Mouse (Mus musculus): ENCODE data around the gene Fsd2.

Fsd2 gene

GRCm38 (mm10) chr7:81571941-81572441 is 5.2 kb upstream of the Fsd2 start:
- DNase-seq (ENCODE audit: low spot score in 2 of 2): no peak

DNA sequence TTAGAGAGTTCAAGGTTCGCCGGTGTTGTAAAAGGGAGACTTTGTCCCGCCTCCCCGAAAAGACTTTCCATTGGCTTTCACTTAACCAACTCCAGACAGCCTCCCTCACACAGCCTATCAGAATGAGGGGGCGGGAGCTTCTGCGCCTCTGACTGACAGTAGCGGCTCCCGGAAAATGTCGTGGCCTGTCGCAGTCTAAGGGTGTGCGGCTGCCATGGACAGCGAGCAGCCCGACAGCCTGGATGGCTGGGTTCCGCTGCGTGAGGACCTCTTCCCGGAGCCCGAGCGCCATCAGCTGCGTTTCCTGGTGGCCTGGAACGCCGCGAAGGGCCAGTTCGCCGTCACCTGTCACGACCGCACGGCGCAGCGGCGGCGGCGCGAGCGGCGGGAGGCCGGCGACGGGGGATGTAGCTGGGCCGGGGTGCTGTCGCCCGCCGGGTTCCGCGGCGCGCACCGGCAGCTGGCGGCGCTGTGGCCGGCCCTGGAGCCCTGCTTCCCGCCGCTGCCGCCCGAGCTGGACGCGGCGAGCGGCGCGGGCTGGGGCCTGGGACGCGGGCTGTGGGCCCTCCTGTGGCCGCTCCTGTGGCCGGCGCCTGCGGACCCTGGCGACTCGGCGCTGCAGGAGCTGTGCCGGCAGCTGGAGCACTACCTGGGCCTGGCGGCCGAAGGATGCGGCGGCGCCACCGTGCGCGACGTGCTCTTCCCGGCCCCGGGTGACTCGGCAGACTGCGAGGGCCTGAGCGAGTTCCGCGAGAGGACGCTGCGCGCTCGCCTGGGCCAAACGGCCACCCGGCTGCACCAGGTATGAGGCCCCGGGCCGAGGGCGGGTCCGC is 4.6 kb upstream of the Fsd2 start, which contains the start of gene Whamm:
Gene Whamm, plus strand, starts transcription at position 159 of the 833 bp plus-strand sequence.
- DNase-seq (ENCODE audit: low spot score in 2 of 2): peak; percentile 85 to 89

GRCm38 (mm10) chr7:81570752-81571107 is 4.0 kb upstream of the Fsd2 start:
- no peak for DNase-seq (ENCODE audit: low spot score in 2 of 2)

- no peak for DNase-seq (ENCODE audit: low spot score in 2 of 2)
These were observed 3.5 kb upstream of the Fsd2 start for GRCm38 (mm10) chr7:81570271-81570670.

DNA sequence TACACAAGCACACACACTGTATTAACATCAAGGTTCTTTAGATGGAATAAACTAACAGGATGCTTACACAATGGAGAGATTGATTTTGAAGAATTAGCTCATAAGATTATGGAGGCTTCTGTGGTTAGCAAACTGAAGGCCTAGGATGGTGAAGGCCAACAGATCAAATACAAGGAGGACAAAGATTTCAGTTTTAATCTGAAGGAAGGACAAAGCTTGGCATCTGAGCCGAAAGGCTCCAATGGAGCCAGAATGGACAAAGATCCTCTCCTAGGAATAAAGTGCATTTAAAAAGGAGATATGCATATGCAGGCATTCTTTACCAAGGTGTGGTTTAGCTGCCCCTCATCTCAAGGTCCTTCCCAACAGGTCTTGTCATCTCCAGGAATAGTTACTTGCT is 3.1 kb upstream of the Fsd2 start:
- DNase-seq (ENCODE audit: low spot score in 2 of 2): no peak

DNA sequence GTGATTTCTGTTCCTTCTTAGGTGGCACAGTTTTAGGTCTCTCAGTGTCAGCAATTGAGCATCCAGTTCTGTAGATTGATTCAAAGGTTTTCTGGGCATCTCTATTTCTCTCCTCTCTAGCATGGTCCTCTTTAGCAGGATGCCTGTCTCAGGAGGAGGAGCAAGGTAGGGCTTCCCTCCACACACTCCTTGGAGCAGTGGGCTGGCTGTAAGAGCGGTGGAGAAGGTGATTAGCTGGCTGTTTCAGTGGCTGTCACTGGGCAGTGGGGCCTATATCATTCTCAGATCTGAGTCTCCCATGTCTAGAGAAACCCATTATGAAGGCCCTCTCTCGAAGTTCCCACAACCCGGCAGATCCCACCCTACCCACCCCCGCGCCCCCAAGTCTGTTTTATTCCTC is 652 bp upstream of the Fsd2 start:
- DNase-seq (ENCODE audit: low spot score in 2 of 2): no peak

- DNase-seq (ENCODE audit: low spot score in 2 of 2): no peak
These were observed 412 bp downstream of the Fsd2 start for GRCm38 (mm10) chr7:81566332-81566731.

- no peak for DNase-seq (ENCODE audit: low spot score in 2 of 2)
These were observed 1.2 kb downstream of the Fsd2 start for GRCm38 (mm10) chr7:81565381-81566055.

GRCm38 (mm10) chr7:81564766-81565165 is 2.0 kb downstream of the Fsd2 start:
- no peak for DNase-seq (ENCODE audit: low spot score in 2 of 2)

- DNase-seq (ENCODE audit: low spot score in 2 of 2): no peak
These were observed 3.2 kb downstream of the Fsd2 start for GRCm38 (mm10) chr7:81563506-81564015.

- DNase-seq (ENCODE audit: low spot score in 2 of 2): no peak
These were observed 5.5 kb downstream of the Fsd2 start for GRCm38 (mm10) chr7:81561211-81561610.

DNA sequence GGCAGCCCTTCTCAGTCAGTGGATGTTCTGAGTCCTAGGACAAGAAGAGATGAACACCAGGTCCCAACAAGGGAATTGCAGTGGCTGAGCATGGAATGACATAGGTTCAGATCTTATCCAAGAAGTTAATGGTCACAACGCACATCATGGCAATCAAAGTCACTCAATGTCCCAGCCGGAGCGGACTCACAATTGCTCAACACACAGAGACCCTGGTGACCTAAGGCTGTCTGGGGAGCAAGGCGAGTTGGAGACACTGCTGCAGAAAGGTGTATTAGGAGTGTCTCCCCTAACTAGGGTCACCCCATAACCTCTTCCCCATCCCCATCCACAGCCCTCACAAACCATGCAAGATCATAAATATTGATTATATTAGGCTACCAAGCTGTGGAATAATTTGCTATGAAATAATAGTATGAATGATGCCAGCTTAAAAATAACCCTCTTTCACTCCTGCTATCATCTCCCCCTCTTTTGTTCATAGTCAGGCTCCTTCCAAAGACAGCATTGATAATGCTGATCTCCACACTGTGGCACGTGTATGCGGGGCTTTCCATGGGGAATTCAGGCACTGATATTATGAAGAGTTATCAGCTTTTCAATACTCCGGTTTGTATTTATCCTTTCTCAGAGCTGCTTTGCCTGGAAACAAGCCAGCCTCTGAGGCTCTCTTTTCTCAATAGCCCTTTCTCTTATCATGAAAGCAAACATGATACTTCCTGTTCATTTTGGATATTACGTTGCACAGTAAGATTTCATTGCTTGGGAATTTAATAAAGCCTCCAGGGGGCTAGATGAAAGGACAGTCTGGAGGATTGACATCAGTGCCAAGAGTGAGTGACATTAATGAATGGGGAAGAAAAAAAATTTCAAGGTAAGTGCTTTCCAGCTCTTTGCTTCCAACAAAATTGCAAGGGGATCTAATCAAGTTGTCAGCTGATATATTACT is 6.4 kb downstream of the Fsd2 start:
- DNase-seq (ENCODE audit: low spot score in 2 of 2): no peak

GRCm38 (mm10) chr7:81559231-81559980 is 7.3 kb downstream of the Fsd2 start:
- DNase-seq (ENCODE audit: low spot score in 2 of 2): no peak

- no peak for DNase-seq (ENCODE audit: low spot score in 2 of 2)
These were observed 8.8 kb downstream of the Fsd2 start for GRCm38 (mm10) chr7:81557985-81558360.

- DNase-seq (ENCODE audit: low spot score in 2 of 2): no peak
These were observed 9.3 kb downstream of the Fsd2 start for GRCm38 (mm10) chr7:81557252-81557984.

- DNase-seq (ENCODE audit: low spot score in 2 of 2): no peak
These were observed 9.9 kb downstream of the Fsd2 start for GRCm38 (mm10) chr7:81556839-81557238.

GRCm38 (mm10) chr7:81554369-81554768 is 12.4 kb downstream of the Fsd2 start:
- no peak for DNase-seq (ENCODE audit: low spot score in 2 of 2)

DNA sequence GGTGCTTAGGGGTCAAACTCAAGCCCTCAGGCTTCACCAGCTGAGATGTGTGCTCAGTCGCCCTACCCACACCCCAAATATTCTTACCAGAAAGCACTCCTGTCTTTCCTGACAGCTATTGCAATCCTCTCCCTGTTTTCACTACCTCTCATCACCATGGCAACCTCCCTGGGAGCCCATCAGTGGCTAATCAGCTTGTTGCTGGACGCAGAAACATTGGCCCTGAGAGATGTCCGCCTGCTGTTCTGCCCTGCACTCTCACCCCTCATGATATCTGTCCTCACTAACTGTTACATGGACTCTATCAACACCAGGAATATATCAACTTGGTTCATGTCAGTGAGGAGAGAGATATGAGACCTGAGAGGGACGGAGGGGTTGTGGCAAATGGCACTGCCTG is 13.2 kb downstream of the Fsd2 start:
- no peak for DNase-seq (ENCODE audit: low spot score in 2 of 2)

GRCm38 (mm10) chr7:81548864-81549263 is 17.9 kb downstream of the Fsd2 start:
- no peak for DNase-seq (ENCODE audit: low spot score in 2 of 2)

DNA sequence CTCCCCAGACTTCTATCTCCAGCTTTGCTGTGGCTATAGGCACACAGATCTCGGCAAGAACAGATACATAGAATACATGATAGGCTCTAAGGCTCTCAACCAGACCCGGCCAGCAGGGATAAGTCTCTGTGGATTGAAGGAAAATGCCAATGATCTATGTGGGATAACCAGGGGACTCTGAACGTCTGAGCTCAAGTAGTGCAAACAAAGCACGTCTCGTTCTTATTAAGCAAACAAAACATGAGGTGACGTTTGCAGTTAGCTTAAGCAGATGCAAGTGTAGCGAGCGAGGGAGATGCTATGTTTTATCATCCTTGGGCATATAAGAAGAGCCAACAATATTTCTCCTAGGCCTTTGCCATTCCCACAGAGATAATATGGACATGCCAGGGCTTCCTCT is 23.8 kb downstream of the Fsd2 start:
- no peak for DNase-seq (ENCODE audit: low spot score in 2 of 2)

Data from natural killer cell, adult 2 months (primary cell).